Mouse (Mus musculus) ES-Bruce4 (cell line): ENCODE data around the gene Ccm2l.

Experiments used
- CTCF ChIP-seq: IDR thresholded peaks from one replicate; pipeline ENCODE4 v1.8.1; 2011; ENCODE audit warnings: low read depth, low read length
- EP300 ChIP-seq: IDR thresholded peaks from 2 replicates; pipeline ENCODE4 v1.6.1; 2011; ENCODE audit warnings: low read depth, low read length; ENCODE audit not compliant: insufficient read depth
- POLR2A ChIP-seq: IDR thresholded peaks from one replicate; pipeline ENCODE4 v1.8.1; 2011; ENCODE audit warnings: low read length; ENCODE audit not compliant: insufficient read depth

DNA sequence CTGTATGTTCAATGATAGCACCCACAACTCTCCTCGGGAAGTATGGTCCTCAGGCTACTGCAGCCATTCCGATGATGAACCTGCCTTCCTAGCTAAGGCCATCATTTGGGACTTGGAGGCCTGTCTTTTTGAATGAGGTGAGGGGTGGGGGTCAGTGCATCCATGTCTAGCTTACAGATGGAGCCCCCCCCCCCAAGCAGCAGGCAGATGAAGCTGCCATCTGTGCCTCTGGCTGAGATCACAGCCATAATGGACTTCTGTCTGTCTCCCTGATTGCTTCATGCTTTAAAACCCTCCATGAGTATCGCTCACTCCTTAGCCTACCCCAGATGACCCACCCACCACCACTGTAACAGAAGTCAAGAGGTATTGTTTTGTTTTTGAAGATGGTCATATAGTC lies 46.4 kb upstream of the Ccm2l start:
- TF ChIP-seq EP300 (no peak), POLR2A (no peak), CTCF (no peak)
